In genomic region chr5:24781048-24781447, GRCm38 (mm10) we compare ENCODE assay signal across 13 mouse cellular contexts. TPM values are rescaled to one million over a fixed set of nuclear protein-coding genes. Genes with fewer than 3 reads are reported as not detected.
A peak's percentile ranks its signal among the peaks of the same experiment; 100 is the strongest.
DNase-seq lines count a peak whose midpoint lies in the region; ATAC-seq lines count a peak whose summit lies in the region.
"Had no signal": no experiment of that assay in that cellular context is flagged by ENCODE, and none has a peak within 500 bp of the region (broad histone marks: within the 10 kb centered on the region; RNA-seq: fewer than 3 reads in every experiment).

No protein-coding gene starts in this region.

- H3K27me3 ChIP-seq in heart, embryonic 11.5 days (ENCODE audit: control insufficient read depth, insufficient read depth, low read length), result no peaks in the 10 kb centered on the region
- H3K27me3 ChIP-seq in megakaryocyte, embryonic 14.5 days (replicated peaks), result peaks cover 22% of the 10 kb centered on the region

- H3K4me1 ChIP-seq in heart, embryonic 11.5 days (ENCODE audit: control insufficient read depth, insufficient read depth, low read length), result peaks cover 12% of the 10 kb centered on the region; the same call in 1 of the 2 replicates
- peaks cover 22% of the 10 kb centered on the region for H3K4me1 ChIP-seq in megakaryocyte, embryonic 14.5 days

- no peak overlapping the region for H3K4me3 ChIP-seq in heart, embryonic 11.5 days (ENCODE audit: low read depth, low read length)
- H3K4me3 ChIP-seq in megakaryocyte, embryonic 14.5 days (replicated peaks), result peak overlapping the region; percentile 23
- H3K4me3 ChIP-seq: embryonic facial prominence, embryonic 10.5 days; forebrain, embryonic 12.5 days; neural tube, embryonic 13.5 days had no signal

- H3K9me3 ChIP-seq in heart, embryonic 11.5 days (replicated peaks; ENCODE audit: control insufficient read depth, low read length), result no peaks in the 10 kb centered on the region; the same call in 1 of the 2 replicates
- H3K9me3 ChIP-seq in megakaryocyte, embryonic 14.5 days, result peaks cover 22% of the 10 kb centered on the region

- H3K27ac ChIP-seq in heart, embryonic 11.5 days (ENCODE audit: low read depth, low read length), result peak overlapping the region; percentile 57
- H3K27ac ChIP-seq: embryonic facial prominence, embryonic 10.5 days; forebrain, embryonic 12.5 days; neural tube, embryonic 13.5 days had no signal

- H3K9ac ChIP-seq in heart, embryonic 11.5 days (ENCODE audit: low read depth, low read length), result no peak overlapping the region
- H3K9ac ChIP-seq: forebrain, embryonic 12.5 days; neural tube, embryonic 13.5 days had no signal

- no peak for DNase-seq in heart, postnatal 36 days
- peak; percentile 76 for DNase-seq in ES-CJ7 (ENCODE audit: low read depth, low spot score)
- peak; percentile 59 to 79 for DNase-seq in frontal cortex, postnatal 36 days (ENCODE audit: low spot score in 2 of 2)
- DNase-seq in thymus, postnatal 10 days (ENCODE audit: low spot score in 2 of 2), result no peak
- no peak for DNase-seq in layer of hippocampus, postnatal 10 days (ENCODE audit: low spot score in 2 of 2)
- no peak for DNase-seq in urinary bladder, adult 2 months (ENCODE audit: low spot score)

- H3K36me3 ChIP-seq in heart, embryonic 11.5 days (ENCODE audit: control insufficient read depth, insufficient read depth, low read length), result no peaks in the 10 kb centered on the region
- no peaks in the 10 kb centered on the region for H3K36me3 ChIP-seq in megakaryocyte, embryonic 14.5 days (replicated peaks; ENCODE audit: low read length)
- H3K36me3 ChIP-seq: embryonic facial prominence, embryonic 10.5 days; forebrain, embryonic 12.5 days; neural tube, embryonic 13.5 days had no signal

- peak overlapping the region; percentile 12 for H3K4me2 ChIP-seq in heart, embryonic 11.5 days
- H3K4me2 ChIP-seq: forebrain, embryonic 12.5 days; neural tube, embryonic 13.5 days had no signal

- intact Hi-C loops in heart, postnatal 36 days (cut with DNase I), result loop anchor here (5.0 kb wide), 1 partner anchor 231 kb away; no protein-coding TSS in a partner anchor

- WGBS in heart, embryonic 11.5 days (ENCODE audit: insufficient replicate concordance), result 8% methylated on average over 5 of the region's 5 CpGs

- ATAC-seq in heart, embryonic 11.5 days (replicated peaks; ENCODE audit: insufficient number of reproducible peaks, low FRiP score, low TSS enrichment), result peak; percentile 64; the same call in 1 of the 2 replicates

RNA-seq across cellular contexts. Expression of gene Crygn, which starts 23.2 kb away (rescaled TPM):
- polyA plus RNA-seq in heart, embryonic 11.5 days (2014; fragmentation: Nextera tagmentation; extraction: Ambion mirVana), result 2.8 and 3.5 TPM in 2 replicates
- total RNA-seq in heart, postnatal 36 days (2021), result not detected
- not detected in 2 replicates for polyA plus RNA-seq in megakaryocyte, embryonic 14.5 days (2012; ENCODE audit: insufficient read depth, low replicate concordance)
- 1 to 10 TPM; 1.5 to 1.8 TPM for total RNA-seq in layer of hippocampus, postnatal 10 days (2021)
- polyA plus RNA-seq in urinary bladder, adult 2 months (2012; rRNA removed), result 3.0 TPM in 1 of 2 replicates, not detected in the other
- total RNA-seq: left cerebral cortex, adult 18-20 months had no signal
- polyA plus RNA-seq: C2C12; forebrain, embryonic 12.5 days had no signal

RNA-seq across cellular contexts. Expression of gene Wdr86, which starts 50.5 kb away (rescaled TPM):
- polyA plus RNA-seq in heart, embryonic 11.5 days (2014; fragmentation: Nextera tagmentation; extraction: Ambion mirVana), result 11.5 and 13.6 TPM in 2 replicates
- total RNA-seq in heart, postnatal 36 days (2021), result under 1 TPM; 0.49 to 0.53 TPM
- not detected in 2 replicates for polyA plus RNA-seq in megakaryocyte, embryonic 14.5 days (2012; ENCODE audit: insufficient read depth, low replicate concordance)
- 1 to 10 TPM; 1.5 to 2.4 TPM for total RNA-seq in layer of hippocampus, postnatal 10 days (2021)
- polyA plus RNA-seq in urinary bladder, adult 2 months (2012; rRNA removed), result 0.62 and 0.98 TPM in 2 replicates
- polyA plus RNA-seq: C2C12 had no signal

Comparison
In these comparisons a context has a peak if more than half of its experiments do, and no peak if none do; other contexts are left out.
1. DNase-seq: peak in ES-CJ7 (single experiment) and frontal cortex, postnatal 36 days (2 of 2); none in heart, postnatal 36 days (0 of 2), thymus, postnatal 10 days (0 of 2), layer of hippocampus, postnatal 10 days (0 of 2) and urinary bladder, adult 2 months (single experiment).